Mouse (Mus musculus) megakaryocyte, embryonic 14.5 days (primary cell): ENCODE data around the gene Cdc42ep4. TPM values are rescaled to one million over a fixed set of nuclear protein-coding genes. Genes with fewer than 3 reads are reported as not detected.

Experiments used
- H3K27me3 ChIP-seq: replicated peaks from 2 replicates; pipeline ENCODE3; 2012; ENCODE audit warnings: inconsistent platforms
- H3K36me3 ChIP-seq: replicated peaks from 2 replicates; pipeline ENCODE3; 2012; ENCODE audit warnings: low read length, inconsistent platforms, mixed read lengths
- H3K4me1 ChIP-seq: 2 replicates; pipeline ENCODE4 v1.6.1; 2012; ENCODE audit warnings: inconsistent platforms
- H3K4me3 ChIP-seq: replicated peaks from 2 replicates; pipeline ENCODE3; 2012; ENCODE audit warnings: moderate library complexity, mild to moderate bottlenecking, inconsistent platforms
- H3K9me3 ChIP-seq: 2 replicates; pipeline ENCODE4 v1.6.1; 2012; ENCODE audit warnings: inconsistent platforms
- FLI1 ChIP-seq: IDR thresholded peaks from 2 replicates; pipeline ENCODE4 v1.6.1; 2012; ENCODE audit warnings: low read length, inconsistent platforms, mixed read lengths
- GATA1 ChIP-seq: IDR thresholded peaks from 3 replicates; pipeline ENCODE4 v1.6.1; 2012; ENCODE audit warnings: mixed read lengths, low read length, inconsistent platforms, borderline replicate concordance
- polyA plus RNA-seq: library from polyadenylated mRNA; stranded (reverse); fragments of >175 nt; gene quantifications from 2 replicates; pipeline ENCODE4 v1.2.3, GENCODE M21; 2012; ENCODE audit warnings: low replicate concordance; ENCODE audit not compliant: insufficient read depth

Cdc42ep4 gene
- polyA plus RNA-seq, 1 experiment, result 9.4 TPM

- no peaks in the 10 kb centered on the region for H3K36me3 ChIP-seq
- H3K9me3 ChIP-seq, result no peaks in the 10 kb centered on the region
- H3K27me3 ChIP-seq, result peaks cover 22% of the 10 kb centered on the region
- peaks cover 65% of the 10 kb centered on the region for H3K4me1 ChIP-seq
- TF ChIP-seq GATA1, result no peak
- peak overlapping the region; percentile 97 for H3K4me3 ChIP-seq
Observed at GRCm38 (mm10) chr11:113750571-113751483, 854 bp downstream of the Cdc42ep4 start.

GRCm38 (mm10) chr11:113749749-113750351, 1.8 kb downstream of the Cdc42ep4 start:
- Histone ChIP-seq H3K9me3 (no peaks in the 10 kb centered on the region), H3K4me1 (peaks cover 72% of the 10 kb centered on the region), H3K27me3 (peaks cover 16% of the 10 kb centered on the region), H3K36me3 (no peaks in the 10 kb centered on the region), H3K4me3 (peak overlapping the region; percentile 97)
- no peak for TF ChIP-seq GATA1
- TF ChIP-seq FLI1, result no peak

GRCm38 (mm10) chr11:113748797-113749521, 2.7 kb downstream of the Cdc42ep4 start:
- Histone ChIP-seq H3K9me3 (no peaks in the 10 kb centered on the region), H3K36me3 (no peaks in the 10 kb centered on the region), H3K4me3 (peak overlapping the region; percentile 64), H3K27me3 (peaks cover 15% of the 10 kb centered on the region), H3K4me1 (peaks cover 72% of the 10 kb centered on the region)
- TF ChIP-seq FLI1 (no peak), GATA1 (no peak)

GRCm38 (mm10) chr11:113747725-113748380, 3.8 kb downstream of the Cdc42ep4 start:
- H3K36me3 ChIP-seq, result peaks cover 6% of the 10 kb centered on the region
- H3K4me3 ChIP-seq, result peak overlapping the region; percentile 86
- peaks cover 8% of the 10 kb centered on the region for H3K9me3 ChIP-seq
- no peak for TF ChIP-seq FLI1
- peaks cover 15% of the 10 kb centered on the region for H3K27me3 ChIP-seq
- H3K4me1 ChIP-seq, result peaks cover 72% of the 10 kb centered on the region

- Histone ChIP-seq H3K9me3 (peaks cover 16% of the 10 kb centered on the region), H3K27me3 (peaks cover 15% of the 10 kb centered on the region), H3K4me3 (peak overlapping the region; percentile 86), H3K4me1 (peaks cover 69% of the 10 kb centered on the region), H3K36me3 (peaks cover 14% of the 10 kb centered on the region)
- TF ChIP-seq FLI1 (peak; percentile 62; the same call in 1 of the 2 replicates), GATA1 (no peak)
Observed at GRCm38 (mm10) chr11:113747056-113747455, 4.6 kb downstream of the Cdc42ep4 start.

GRCm38 (mm10) chr11:113745961-113746360, 5.7 kb downstream of the Cdc42ep4 start:
- peaks cover 18% of the 10 kb centered on the region for H3K9me3 ChIP-seq
- TF ChIP-seq GATA1, result no peak
- no peak for TF ChIP-seq FLI1
- peaks cover 60% of the 10 kb centered on the region for H3K4me1 ChIP-seq
- H3K4me3 ChIP-seq, result peak overlapping the region; percentile 59
- peaks cover 10% of the 10 kb centered on the region for H3K27me3 ChIP-seq
- H3K36me3 ChIP-seq, result peaks cover 15% of the 10 kb centered on the region

GRCm38 (mm10) chr11:113742998-113743397, 8.7 kb downstream of the Cdc42ep4 start:
- Histone ChIP-seq H3K27me3 (no peaks in the 10 kb centered on the region), H3K9me3 (peaks cover 21% of the 10 kb centered on the region), H3K36me3 (peaks cover 20% of the 10 kb centered on the region), H3K4me1 (peaks cover 55% of the 10 kb centered on the region), H3K4me3 (no peak overlapping the region)
- no peak for TF ChIP-seq FLI1
- TF ChIP-seq GATA1, result no peak

GRCm38 (mm10) chr11:113740100-113740499, 11.6 kb downstream of the Cdc42ep4 start:
- peaks cover 5% of the 10 kb centered on the region for H3K27me3 ChIP-seq
- peaks cover 21% of the 10 kb centered on the region for H3K9me3 ChIP-seq
- H3K4me3 ChIP-seq, result no peak overlapping the region
- peaks cover 20% of the 10 kb centered on the region for H3K36me3 ChIP-seq
- H3K4me1 ChIP-seq, result peaks cover 45% of the 10 kb centered on the region
- no peak for TF ChIP-seq FLI1
- no peak for TF ChIP-seq GATA1

- Histone ChIP-seq H3K36me3 (peaks cover 20% of the 10 kb centered on the region), H3K4me1 (peaks cover 50% of the 10 kb centered on the region), H3K9me3 (peaks cover 21% of the 10 kb centered on the region), H3K27me3 (peaks cover 5% of the 10 kb centered on the region), H3K4me3 (no peak overlapping the region)
- TF ChIP-seq FLI1, result no peak
- TF ChIP-seq GATA1, result no peak
Observed at GRCm38 (mm10) chr11:113739213-113739612, 12.5 kb downstream of the Cdc42ep4 start.
